Mouse (Mus musculus): ENCODE results near the gene Krtap4-2. TPM values are rescaled to one million over a fixed set of nuclear protein-coding genes. Genes with fewer than 3 reads are reported as not detected.

Gene Krtap4-2
- polyA plus RNA-seq, 1 experiment, result not detected

GRCm38 (mm10) chr11:99590981-99591380, 43.9 kb downstream of the Krtap4-2 start, which contains the start of gene Krtap1-3:
Krtap1-3 (minus strand) TSS chr11:99591339.
- TF ChIP-seq CTCF (IDR thresholded peaks at IDR 0.05; ENCODE audit: borderline replicate concordance, insufficient read depth, low read length) (no peak), POLR2A (IDR thresholded peaks at IDR 0.05; ENCODE audit: low read depth, low read length) (no peak)
- Histone ChIP-seq H3K4me3 (ENCODE audit: insufficient read depth, low read length) (no peak within 1 kb of the TSS), H3K27ac (ENCODE audit: insufficient read depth, low read length) (no peak within 1 kb of the TSS), H3K4me1 (ENCODE audit: control insufficient read depth, insufficient read depth, low read length) (peaks cover 7% of the 10 kb centered on the region)

GRCm38 (mm10) chr11:99585096-99585495, 49.8 kb downstream of the Krtap4-2 start:
- no peak for TF ChIP-seq CTCF (IDR thresholded peaks at IDR 0.05; ENCODE audit: borderline replicate concordance, insufficient read depth, low read length)
- no peak for TF ChIP-seq POLR2A (IDR thresholded peaks at IDR 0.05; ENCODE audit: low read depth, low read length)
- H3K4me1 ChIP-seq (ENCODE audit: control insufficient read depth, insufficient read depth, low read length), result peaks cover 9% of the 10 kb centered on the region

More at GRCm38 (mm10) chr11:99585096-99585495, 49.8 kb downstream of the Krtap4-2 start:
- no peak overlapping the region for H3K27ac ChIP-seq (ENCODE audit: insufficient read depth, low read length)
- no peak overlapping the region for H3K4me3 ChIP-seq (ENCODE audit: insufficient read depth, low read length)

Other genes with a start within 250 kb of the Krtap4-2 start
- 4.0 and 4.5 TPM in 2 replicates for gene Krt10, start 245.7 kb downstream of the Krtap4-2 start, polyA plus RNA-seq (2011; ENCODE audit: insufficient read length, low read depth, missing spikeins)
- gene Krt12, start 212.8 kb downstream of the Krtap4-2 start, polyA plus RNA-seq (2011; ENCODE audit: insufficient read length, low read depth, missing spikeins), result not detected in 2 replicates
- 1.7 and 3.9 TPM in 2 replicates for gene Krt20, start 196.9 kb downstream of the Krtap4-2 start, polyA plus RNA-seq (2011; ENCODE audit: insufficient read length, low read depth, missing spikeins)
- not detected in 2 replicates for gene Krt23, start 141.9 kb downstream of the Krtap4-2 start, polyA plus RNA-seq (2011; ENCODE audit: insufficient read length, low read depth, missing spikeins)
- not detected in 2 replicates for gene Krt39, start 113.7 kb downstream of the Krtap4-2 start, polyA plus RNA-seq (2011; ENCODE audit: insufficient read length, low read depth, missing spikeins)
- gene Krt40, start 91.9 kb downstream of the Krtap4-2 start, polyA plus RNA-seq (2011; ENCODE audit: insufficient read length, low read depth, missing spikeins), result not detected in 2 replicates
- not detected in 2 replicates for gene Krtap3-3, start 84.2 kb downstream of the Krtap4-2 start, polyA plus RNA-seq (2011; ENCODE audit: insufficient read length, low read depth, missing spikeins)
- gene Krtap3-2, start 78.2 kb downstream of the Krtap4-2 start, polyA plus RNA-seq (2011; ENCODE audit: insufficient read length, low read depth, missing spikeins), result not detected in 2 replicates
- not detected in 2 replicates for gene Gm11939, start 75.6 kb downstream of the Krtap4-2 start, polyA plus RNA-seq (2011; ENCODE audit: insufficient read length, low read depth, missing spikeins)
- gene Krtap3-1, start 68.5 kb downstream of the Krtap4-2 start, polyA plus RNA-seq (2011; ENCODE audit: insufficient read length, low read depth, missing spikeins), result not detected in 2 replicates
- not detected in 2 replicates for gene Krtap1-5, start 54.1 kb downstream of the Krtap4-2 start, polyA plus RNA-seq (2011; ENCODE audit: insufficient read length, low read depth, missing spikeins)
- not detected in 2 replicates for gene Krtap1-4, start 51.4 kb downstream of the Krtap4-2 start, polyA plus RNA-seq (2011; ENCODE audit: insufficient read length, low read depth, missing spikeins)
- not detected in 2 replicates for gene Krtap1-3, start 43.7 kb downstream of the Krtap4-2 start, polyA plus RNA-seq (2011; ENCODE audit: insufficient read length, low read depth, missing spikeins)
- gene Krtap9-3, start 37.0 kb downstream of the Krtap4-2 start, polyA plus RNA-seq (2011; ENCODE audit: insufficient read length, low read depth, missing spikeins), result not detected in 2 replicates
- gene Gm11938, start 31.8 kb downstream of the Krtap4-2 start, polyA plus RNA-seq (2011; ENCODE audit: insufficient read length, low read depth, missing spikeins), result not detected in 2 replicates
- not detected in 2 replicates for gene Gm11937, start 24.9 kb downstream of the Krtap4-2 start, polyA plus RNA-seq (2011; ENCODE audit: insufficient read length, low read depth, missing spikeins)
- gene Krtap2-4, start 20.2 kb downstream of the Krtap4-2 start, polyA plus RNA-seq (2011; ENCODE audit: insufficient read length, low read depth, missing spikeins), result not detected in 2 replicates
- gene Gm11562, start 14.6 kb downstream of the Krtap4-2 start, polyA plus RNA-seq (2011; ENCODE audit: insufficient read length, low read depth, missing spikeins), result not detected in 2 replicates
- gene Krtap4-1, start 6.8 kb downstream of the Krtap4-2 start, polyA plus RNA-seq (2011; ENCODE audit: insufficient read length, low read depth, missing spikeins), result not detected in 2 replicates
- gene Krtap4-7, start 9.0 kb upstream of the Krtap4-2 start, polyA plus RNA-seq (2011; ENCODE audit: insufficient read length, low read depth, missing spikeins), result not detected in 2 replicates
- gene Gm11555, start 15.2 kb upstream of the Krtap4-2 start, polyA plus RNA-seq (2011; ENCODE audit: insufficient read length, low read depth, missing spikeins), result not detected in 2 replicates
- not detected in 2 replicates for gene Gm11563, start 23.9 kb upstream of the Krtap4-2 start, polyA plus RNA-seq (2011; ENCODE audit: insufficient read length, low read depth, missing spikeins)
- not detected in 2 replicates for gene Krtap4-6, start 30.9 kb upstream of the Krtap4-2 start, polyA plus RNA-seq (2011; ENCODE audit: insufficient read length, low read depth, missing spikeins)
- not detected in 2 replicates for gene Gm14190, start 55.7 kb upstream of the Krtap4-2 start, polyA plus RNA-seq (2011; ENCODE audit: insufficient read length, low read depth, missing spikeins)
- not detected in 2 replicates for gene Gm14180, start 99.2 kb upstream of the Krtap4-2 start, polyA plus RNA-seq (2011; ENCODE audit: insufficient read length, low read depth, missing spikeins)
- gene Gm11595, start 137.8 kb upstream of the Krtap4-2 start, polyA plus RNA-seq (2011; ENCODE audit: insufficient read length, low read depth, missing spikeins), result not detected in 2 replicates
- gene Krtap4-8, start 145.6 kb upstream of the Krtap4-2 start, polyA plus RNA-seq (2011; ENCODE audit: insufficient read length, low read depth, missing spikeins), result not detected in 2 replicates
- not detected in 2 replicates for gene Krtap4-9, start 150.1 kb upstream of the Krtap4-2 start, polyA plus RNA-seq (2011; ENCODE audit: insufficient read length, low read depth, missing spikeins)
- gene Gm11596, start 158.4 kb upstream of the Krtap4-2 start, polyA plus RNA-seq (2011; ENCODE audit: insufficient read length, low read depth, missing spikeins), result not detected in 2 replicates
- gene Gm11569, start 163.8 kb upstream of the Krtap4-2 start, polyA plus RNA-seq (2011; ENCODE audit: insufficient read length, low read depth, missing spikeins), result not detected in 2 replicates
- not detected in 2 replicates for gene Gm11554, start 169.4 kb upstream of the Krtap4-2 start, polyA plus RNA-seq (2011; ENCODE audit: insufficient read length, low read depth, missing spikeins)
- not detected in 2 replicates for gene Krtap4-13, start 174.8 kb upstream of the Krtap4-2 start, polyA plus RNA-seq (2011; ENCODE audit: insufficient read length, low read depth, missing spikeins)
- gene Gm11564, start 180.6 kb upstream of the Krtap4-2 start, polyA plus RNA-seq (2011; ENCODE audit: insufficient read length, low read depth, missing spikeins), result not detected in 2 replicates
- not detected in 2 replicates for gene 2300003K06Rik, start 203.0 kb upstream of the Krtap4-2 start, polyA plus RNA-seq (2011; ENCODE audit: insufficient read length, low read depth, missing spikeins)
- not detected in 2 replicates for gene Krtap4-16, start 216.5 kb upstream of the Krtap4-2 start, polyA plus RNA-seq (2011; ENCODE audit: insufficient read length, low read depth, missing spikeins)
- not detected in 2 replicates for gene Gm11568, start 222.8 kb upstream of the Krtap4-2 start, polyA plus RNA-seq (2011; ENCODE audit: insufficient read length, low read depth, missing spikeins)
- gene Gm11559, start 229.4 kb upstream of the Krtap4-2 start, polyA plus RNA-seq (2011; ENCODE audit: insufficient read length, low read depth, missing spikeins), result not detected in 2 replicates
- not detected in 2 replicates for gene Krtap9-1, start 238.3 kb upstream of the Krtap4-2 start, polyA plus RNA-seq (2011; ENCODE audit: insufficient read length, low read depth, missing spikeins)
- not detected in 2 replicates for gene Gm11567, start 244.1 kb upstream of the Krtap4-2 start, polyA plus RNA-seq (2011; ENCODE audit: insufficient read length, low read depth, missing spikeins)